Mouse (Mus musculus): ENCODE results near the gene Rps6ka3. TPM values are rescaled to one million over a fixed set of nuclear protein-coding genes. Genes with fewer than 3 reads are reported as not detected.

The Rps6ka3 gene
- total RNA-seq, 1 experiment, result 9.6 TPM

- TF ChIP-seq ZC3H11A (IDR thresholded peaks at IDR 0.05; ENCODE audit: borderline replicate concordance, low read depth, low read length) (no peak), MAFK (IDR thresholded peaks at IDR 0.05; ENCODE audit: insufficient read depth, low read depth, low read length) (no peak), ZNF384 (IDR thresholded peaks at IDR 0.05; ENCODE audit: low read depth, low read length) (no peak), HCFC1 (IDR thresholded peaks at IDR 0.05; ENCODE audit: borderline replicate concordance, insufficient read depth, low read length) (no peak), CHD2 (IDR thresholded peaks at IDR 0.05; ENCODE audit: low read depth, low read length) (no peak)
- H3K4me1 ChIP-seq (ENCODE audit: control insufficient read depth in 2 of 2, insufficient read depth in 2 of 2, low read length in 2 of 2, poor library complexity in 1 of 2), result peaks cover 0 to 2% of the 10 kb centered on the region in 2 experiments; a peak in 1 of 4 replicates
- in situ Hi-C loops (cut with MboI; ENCODE audit: low sequenced_read_pairs in 2 of 2, unreplicated experiment in 2 of 2), result no loop called here
- H3K9ac ChIP-seq (ENCODE audit: insufficient read depth, low read depth, low read length, poor library complexity, severe bottlenecking), result peak within 1 kb of the TSS; percentile 93
- DNase-seq (ENCODE audit: low read depth, low spot score), result peak; percentile 42
- H3K36me3 ChIP-seq (ENCODE audit: control insufficient read depth, insufficient read depth, low read length, poor library complexity, severe bottlenecking), result no peaks in the 10 kb centered on the region; the same call in 1 of the 2 replicates
- no peaks in the 10 kb centered on the region for H3K9me3 ChIP-seq (ENCODE audit: control insufficient read depth, insufficient read depth, low read depth, low read length)
- H3K4me3 ChIP-seq (ENCODE audit: insufficient read depth in 1 of 2, low read depth in 1 of 2, low read length in 2 of 2, poor library complexity in 1 of 2, severe bottlenecking in 1 of 2), result peak within 1 kb of the TSS; percentile 98 to 99
- peak within 1 kb of the TSS; percentile 76 for H3K27ac ChIP-seq (ENCODE audit: insufficient read depth, low read depth, low read length, poor library complexity, severe bottlenecking)
Observed at GRCm38 (mm10) chrX:159371831-159372752, 162.0 kb downstream of the Rps6ka3 start, which contains the start of gene Eif1ax. TSS of gene Eif1ax (plus strand) at chrX:159372178.

GRCm38 (mm10) chrX:159372753-159373144 lies 162.6 kb downstream of the Rps6ka3 start:
- TF ChIP-seq MAFK (IDR thresholded peaks at IDR 0.05; ENCODE audit: insufficient read depth, low read depth, low read length) (no peak), CHD2 (IDR thresholded peaks at IDR 0.05; ENCODE audit: low read depth, low read length) (no peak), HCFC1 (IDR thresholded peaks at IDR 0.05; ENCODE audit: borderline replicate concordance, insufficient read depth, low read length) (no peak), ZNF384 (IDR thresholded peaks at IDR 0.05; ENCODE audit: low read depth, low read length) (no peak), ZC3H11A (IDR thresholded peaks at IDR 0.05; ENCODE audit: borderline replicate concordance, low read depth, low read length) (no peak)
- Histone ChIP-seq H3K9ac (ENCODE audit: insufficient read depth, low read depth, low read length, poor library complexity, severe bottlenecking) (peak overlapping the region; percentile 93), H3K36me3 (ENCODE audit: control insufficient read depth, insufficient read depth, low read length, poor library complexity, severe bottlenecking) (no peaks in the 10 kb centered on the region; the same call in 1 of the 2 replicates), H3K4me3 (ENCODE audit: insufficient read depth in 1 of 2, low read depth in 1 of 2, low read length in 2 of 2, poor library complexity in 1 of 2, severe bottlenecking in 1 of 2) (peak overlapping the region; percentile 98 to 99), H3K9me3 (ENCODE audit: control insufficient read depth, insufficient read depth, low read depth, low read length) (no peaks in the 10 kb centered on the region), H3K27ac (ENCODE audit: insufficient read depth, low read depth, low read length, poor library complexity, severe bottlenecking) (no peak overlapping the region), H3K4me1 (ENCODE audit: control insufficient read depth in 2 of 2, insufficient read depth in 2 of 2, low read length in 2 of 2, poor library complexity in 1 of 2) (peaks cover 0 to 2% of the 10 kb centered on the region in 2 experiments; a peak in 1 of 4 replicates)
- no peak for DNase-seq (ENCODE audit: low read depth, low spot score)
- in situ Hi-C loops (cut with MboI; ENCODE audit: low sequenced_read_pairs in 2 of 2, unreplicated experiment in 2 of 2), result no loop called here

- Histone ChIP-seq H3K36me3 (ENCODE audit: control insufficient read depth, insufficient read depth, low read length, poor library complexity, severe bottlenecking) (peaks cover 4% of the 10 kb centered on the region; the same call in 1 of the 2 replicates), H3K9ac (ENCODE audit: insufficient read depth, low read depth, low read length, poor library complexity, severe bottlenecking) (no peak overlapping the region), H3K4me3 (ENCODE audit: insufficient read depth in 1 of 2, low read depth in 1 of 2, low read length in 2 of 2, poor library complexity in 1 of 2, severe bottlenecking in 1 of 2) (no peak overlapping the region), H3K4me1 (ENCODE audit: control insufficient read depth in 2 of 2, insufficient read depth in 2 of 2, low read length in 2 of 2, poor library complexity in 1 of 2) (no peaks in the 10 kb centered on the region), H3K9me3 (ENCODE audit: control insufficient read depth, insufficient read depth, low read depth, low read length) (no peaks in the 10 kb centered on the region), H3K27ac (ENCODE audit: insufficient read depth, low read depth, low read length, poor library complexity, severe bottlenecking) (no peak overlapping the region)
- in situ Hi-C loops (cut with MboI; ENCODE audit: low sequenced_read_pairs in 2 of 2, unreplicated experiment in 2 of 2), result no loop called here
- TF ChIP-seq ZC3H11A (IDR thresholded peaks at IDR 0.05; ENCODE audit: borderline replicate concordance, low read depth, low read length) (no peak), HCFC1 (IDR thresholded peaks at IDR 0.05; ENCODE audit: borderline replicate concordance, insufficient read depth, low read length) (no peak), ZNF384 (IDR thresholded peaks at IDR 0.05; ENCODE audit: low read depth, low read length) (no peak), CHD2 (IDR thresholded peaks at IDR 0.05; ENCODE audit: low read depth, low read length) (no peak), MAFK (IDR thresholded peaks at IDR 0.05; ENCODE audit: insufficient read depth, low read depth, low read length) (no peak)
- no peak for DNase-seq (ENCODE audit: low read depth, low spot score)
Observed at GRCm38 (mm10) chrX:159387105-159387504, 177.0 kb downstream of the Rps6ka3 start.

GRCm38 (mm10) chrX:159388953-159389352 lies 178.8 kb downstream of the Rps6ka3 start:
- H3K4me3 ChIP-seq (ENCODE audit: insufficient read depth in 1 of 2, low read depth in 1 of 2, low read length in 2 of 2, poor library complexity in 1 of 2, severe bottlenecking in 1 of 2), result no peak overlapping the region
- peaks cover 4% of the 10 kb centered on the region; the same call in 1 of the 2 replicates for H3K36me3 ChIP-seq (ENCODE audit: control insufficient read depth, insufficient read depth, low read length, poor library complexity, severe bottlenecking)
- H3K27ac ChIP-seq (ENCODE audit: insufficient read depth, low read depth, low read length, poor library complexity, severe bottlenecking), result no peak overlapping the region
- H3K9me3 ChIP-seq (ENCODE audit: control insufficient read depth, insufficient read depth, low read depth, low read length), result no peaks in the 10 kb centered on the region
- no peak for DNase-seq (ENCODE audit: low read depth, low spot score)
- TF ChIP-seq ZNF384 (IDR thresholded peaks at IDR 0.05; ENCODE audit: low read depth, low read length) (no peak), MAFK (IDR thresholded peaks at IDR 0.05; ENCODE audit: insufficient read depth, low read depth, low read length) (no peak), ZC3H11A (IDR thresholded peaks at IDR 0.05; ENCODE audit: borderline replicate concordance, low read depth, low read length) (no peak), HCFC1 (IDR thresholded peaks at IDR 0.05; ENCODE audit: borderline replicate concordance, insufficient read depth, low read length) (no peak), CHD2 (IDR thresholded peaks at IDR 0.05; ENCODE audit: low read depth, low read length) (no peak)
- in situ Hi-C loops (cut with MboI; ENCODE audit: low sequenced_read_pairs in 2 of 2, unreplicated experiment in 2 of 2), result no loop called here
- no peaks in the 10 kb centered on the region for H3K4me1 ChIP-seq (ENCODE audit: control insufficient read depth in 2 of 2, insufficient read depth in 2 of 2, low read length in 2 of 2, poor library complexity in 1 of 2)
- no peak overlapping the region for H3K9ac ChIP-seq (ENCODE audit: insufficient read depth, low read depth, low read length, poor library complexity, severe bottlenecking)
